In the genomic region with DNA sequence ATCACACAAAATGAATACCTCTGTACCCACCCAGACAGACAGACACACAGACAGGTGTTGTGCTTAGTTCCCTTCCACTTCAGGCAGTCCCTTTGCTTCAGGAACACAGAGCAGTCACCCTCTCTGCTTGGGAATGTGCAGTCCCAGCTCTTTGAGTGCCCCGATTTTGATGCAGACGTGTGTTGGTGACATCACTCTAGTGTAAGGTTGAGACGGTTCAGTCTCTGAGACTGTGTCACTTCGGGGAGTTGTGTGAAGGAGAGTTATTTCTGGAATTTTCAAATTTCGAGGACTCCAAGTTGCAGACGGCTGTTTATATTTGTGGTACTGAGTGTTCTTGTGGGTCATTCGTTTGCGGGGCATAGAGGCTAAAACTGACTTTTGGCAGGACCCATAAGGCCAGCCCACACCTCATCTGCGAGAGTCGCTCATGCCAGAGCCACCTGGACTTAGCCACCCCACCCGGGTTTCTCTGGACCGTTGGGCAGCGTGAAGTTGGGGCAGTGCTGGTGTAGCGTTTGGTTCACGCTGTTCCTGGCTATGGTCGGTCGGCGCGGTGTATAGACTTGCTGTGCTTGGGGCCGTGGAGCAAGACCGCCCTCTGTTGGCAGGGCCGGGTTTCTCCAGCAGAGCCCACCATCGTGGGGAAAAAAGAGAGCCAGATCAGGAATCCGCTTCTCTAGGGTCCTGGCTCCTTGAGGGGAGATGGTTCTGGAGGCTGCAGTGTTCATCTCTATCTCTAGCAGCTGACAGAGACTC, we compare ENCODE assay signal across 8 mouse cellular contexts. TPM values are rescaled to one million over a fixed set of nuclear protein-coding genes. Genes with fewer than 3 reads are reported as not detected.
DNase-seq lines count a peak whose midpoint lies in the region; ATAC-seq lines count a peak whose summit lies in the region.

No protein-coding gene starts in this region.

- H3K27me3 ChIP-seq in midbrain, embryonic 11.5 days (ENCODE audit: control insufficient read depth, insufficient read depth, low read length) = no peaks in the 10 kb centered on the region

- peak; percentile 75 for DNase-seq in adipocyte (ENCODE audit: low spot score)
- DNase-seq in embryo, embryonic 10 days (ENCODE audit: low spot score) = peak; percentile 88
- DNase-seq in gastrocnemius, postnatal 25 days = peak; percentile 69
- DNase-seq in left cerebral cortex, postnatal 36 days (ENCODE audit: low spot score in 2 of 2) = peak; percentile 45 to 49
- peak; percentile 97 for DNase-seq in midbrain, embryonic 11.5 days (ENCODE audit: low spot score, missing footprints)
- DNase-seq in right cerebral cortex, postnatal 4 days = peak; percentile 66
- DNase-seq in yolk sac, embryonic 10.5 days (ENCODE audit: low spot score) = peak; percentile 67

- intact Hi-C loops in left cerebral cortex, postnatal 36 days (cut with DNase I) = loop anchor here (5.0 to 10.0 kb wide), 3 partner anchors 38 to 170 kb away; no protein-coding TSS in a partner anchor

- no peaks in the 10 kb centered on the region for H3K36me3 ChIP-seq in midbrain, embryonic 11.5 days (ENCODE audit: control insufficient read depth, insufficient read depth, low read length)

- H3K9ac ChIP-seq in midbrain, embryonic 11.5 days (ENCODE audit: low read length) = no peak overlapping the region

- H3K4me2 ChIP-seq in midbrain, embryonic 11.5 days = no peak overlapping the region

- no peak overlapping the region for H3K27ac ChIP-seq in midbrain, embryonic 11.5 days (ENCODE audit: low read depth, low read length)

- H3K4me1 ChIP-seq in midbrain, embryonic 11.5 days (ENCODE audit: control insufficient read depth, insufficient read depth, low read length) = no peaks in the 10 kb centered on the region

- no peak overlapping the region for H3K4me3 ChIP-seq in midbrain, embryonic 11.5 days (ENCODE audit: low read depth, low read length)

- no peaks in the 10 kb centered on the region for H3K9me3 ChIP-seq in midbrain, embryonic 11.5 days (ENCODE audit: control insufficient read depth, low read length)

- WGBS in midbrain, embryonic 11.5 days = 24% methylated on average over 24 of the region's 24 CpGs

- ATAC-seq in inflammation-experienced regulatory T-cells, adult 6 months = peak; percentile 71
- ATAC-seq in midbrain, embryonic 11.5 days (ENCODE audit: low FRiP score) = peak; percentile 69; the same call in 1 of the 2 replicates

RNA-seq across cellular contexts. Expression of a gene that starts 30.6 kb away (rescaled TPM):
- 1 to 10 TPM; 5.3 to 7.4 TPM for total RNA-seq in gastrocnemius, postnatal 25 days (2021)
- 10 to 100 TPM; 34.8 to 40.5 (median 39.0) TPM for polyA plus RNA-seq in inflammation-experienced regulatory T-cells, adult 6 months (2017; shearing (Covaris generic))
- 10 to 100 TPM; 32.9 to 33.1 TPM for total RNA-seq in left cerebral cortex, postnatal 36 days (2021)
- 67.1 and 69.7 TPM in 2 replicates for polyA plus RNA-seq in midbrain, embryonic 11.5 days (2014; fragmentation: Nextera tagmentation; extraction: Ambion mirVana)

RNA-seq across cellular contexts. Expression of a gene that starts 35.0 kb away (rescaled TPM):
- total RNA-seq in gastrocnemius, postnatal 25 days (2021) = 1 to 10 TPM; 2.5 to 5.8 TPM
- not detected for polyA plus RNA-seq in inflammation-experienced regulatory T-cells, adult 6 months (2017; shearing (Covaris generic))
- total RNA-seq in left cerebral cortex, postnatal 36 days (2021) = 10 to 100 TPM; 16.4 to 23.5 TPM
- polyA plus RNA-seq in midbrain, embryonic 11.5 days (2014; fragmentation: Nextera tagmentation; extraction: Ambion mirVana) = 1.3 and 1.4 TPM in 2 replicates

RNA-seq across cellular contexts. Expression of a gene that starts 48.4 kb away (rescaled TPM):
- total RNA-seq in gastrocnemius, postnatal 25 days (2021) = 100 to 1,000 TPM; 179 to 196 TPM
- 10 to 100 TPM; 41.1 to 46.1 (median 42.2) TPM for polyA plus RNA-seq in inflammation-experienced regulatory T-cells, adult 6 months (2017; shearing (Covaris generic))
- 10 to 100 TPM; 35.2 to 40.6 TPM for total RNA-seq in left cerebral cortex, postnatal 36 days (2021)
- 7.5 and 8.3 TPM in 2 replicates for polyA plus RNA-seq in midbrain, embryonic 11.5 days (2014; fragmentation: Nextera tagmentation; extraction: Ambion mirVana)

RNA-seq across cellular contexts. Expression of a gene that starts 54.9 kb away (rescaled TPM):
- total RNA-seq in gastrocnemius, postnatal 25 days (2021) = 10 to 100 TPM in 1 of 2 experiments, 1 to 10 TPM in 1; 9.2 to 11.1 TPM
- 1 to 10 TPM; 9.0 to 9.6 (median 9.5) TPM for polyA plus RNA-seq in inflammation-experienced regulatory T-cells, adult 6 months (2017; shearing (Covaris generic))
- 10 to 100 TPM; 53.7 to 61.4 TPM for total RNA-seq in left cerebral cortex, postnatal 36 days (2021)
- polyA plus RNA-seq in midbrain, embryonic 11.5 days (2014; fragmentation: Nextera tagmentation; extraction: Ambion mirVana) = 47.2 and 52.5 TPM in 2 replicates

Comparison
In these comparisons a context has a peak if more than half of its experiments do, and no peak if none do; other contexts are left out.
1. DNase-seq: peak in every context shown above with its lines; median percentile 97 in midbrain, embryonic 11.5 days; 88 in embryo, embryonic 10 days; 75 in adipocyte; 69 in gastrocnemius, postnatal 25 days; 67 in yolk sac, embryonic 10.5 days; 66 in right cerebral cortex, postnatal 4 days; 47 in left cerebral cortex, postnatal 36 days.
2. RNA of a gene that starts 30.6 kb away (total RNA-seq): 32.9 to 33.1 TPM in left cerebral cortex, postnatal 36 days; 5.3 to 7.4 TPM in gastrocnemius, postnatal 25 days; every median in the first group is over 4 times any median in the second.
3. RNA of a gene that starts 48.4 kb away (total RNA-seq): 179 to 196 TPM in gastrocnemius, postnatal 25 days; 35.2 to 40.6 TPM in left cerebral cortex, postnatal 36 days; every median in the first group is over 4 times any median in the second.